Mouse (Mus musculus) embryonic fibroblast, embryonic 13.5 days (primary cell): ENCODE results near the gene Ap2a2.

ENCODE experiments used
- CTCF ChIP-seq: IDR thresholded peaks from 2 replicates; pipeline ENCODE4 v1.5.1; 2011; ENCODE audit warnings: mild to moderate bottlenecking, control low read depth, low read length, moderate library complexity, borderline replicate concordance; ENCODE audit not compliant: insufficient read depth
- POLR2A ChIP-seq: IDR thresholded peaks from 2 replicates; pipeline ENCODE4 v1.6.1; 2011; ENCODE audit warnings: low read depth, mild to moderate bottlenecking, control low read depth, low read length, moderate library complexity

DNA sequence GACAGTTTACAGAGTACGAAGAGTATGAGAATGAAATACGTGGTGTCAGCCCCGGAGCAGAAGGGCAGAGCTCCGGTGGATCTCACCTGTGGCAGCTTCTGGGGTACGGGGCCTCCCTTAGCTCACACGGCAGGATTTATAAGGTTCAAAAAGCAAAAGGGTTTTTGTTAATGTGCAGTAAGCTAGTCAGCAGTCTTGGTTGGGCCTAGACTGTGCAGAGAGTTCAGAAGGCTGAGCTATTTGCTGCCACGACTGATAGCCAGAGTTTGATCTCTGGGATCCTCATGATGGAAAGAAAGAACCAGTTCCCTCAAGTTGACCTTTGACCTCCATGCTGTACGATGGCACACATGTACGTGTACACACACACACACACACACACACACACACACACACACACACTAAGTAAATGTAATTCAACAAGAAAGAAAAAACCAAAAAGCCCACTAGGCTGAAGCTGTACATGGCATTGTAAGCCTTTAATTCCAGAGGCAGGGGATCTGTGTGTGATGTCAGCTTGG, 7.4 kb downstream of the Ap2a2 start:
- TF ChIP-seq CTCF (no peak), POLR2A (no peak)
